Mouse (Mus musculus) limb, embryonic 13.5 days (tissue): ENCODE results near the gene Baiap2l2. TPM values are rescaled to one million over a fixed set of nuclear protein-coding genes. Genes with fewer than 3 reads are reported as not detected.

Experiments
- ATAC-seq: fragments of 200-750 bp; cut with Nextera tagmentation; 2 replicates; pipeline ENCODE4 v1.8.0; 2017; ENCODE audit warnings: low read depth, moderate number of reproducible peaks, moderate TSS enrichment; ENCODE audit not compliant: low FRiP score
- H3K27ac ChIP-seq: fragments of 300-500 bp; sonication (generic); 2 replicates; pipeline ENCODE4 v1.5.1; 2015; ENCODE audit warnings: inconsistent platforms, mild to moderate bottlenecking, moderate library complexity
- H3K27me3 ChIP-seq: fragments of 300-500 bp; sonication (generic); 2 replicates; pipeline ENCODE4 v1.6.1; 2015; ENCODE audit warnings: mild to moderate bottlenecking, inconsistent platforms
- H3K36me3 ChIP-seq: fragments of 300-500 bp; sonication (generic); 2 replicates; pipeline ENCODE4 v1.6.1; 2015; ENCODE audit warnings: inconsistent platforms, mild to moderate bottlenecking, moderate library complexity
- H3K4me1 ChIP-seq: fragments of 300-500 bp; sonication (generic); 2 replicates; pipeline ENCODE4 v1.6.1; 2015; ENCODE audit warnings: inconsistent platforms
- H3K4me2 ChIP-seq: fragments of 300-500 bp; sonication (generic); replicated peaks from 2 replicates; pipeline ENCODE4 v1.6.1; 2015; ENCODE audit warnings: inconsistent platforms, mild to moderate bottlenecking, moderate library complexity
- H3K4me3 ChIP-seq: fragments of 300-500 bp; sonication (generic); 2 replicates; pipeline ENCODE4 v1.5.1; 2015; ENCODE audit warnings: moderate library complexity, mild to moderate bottlenecking, inconsistent platforms
- H3K9ac ChIP-seq: fragments of 300-500 bp; sonication (generic); 2 replicates; pipeline ENCODE4 v1.6.1; 2015; ENCODE audit warnings: mild to moderate bottlenecking, inconsistent platforms
- H3K9me3 ChIP-seq: fragments of 300-500 bp; sonication (generic); 2 replicates; pipeline ENCODE4 v1.6.1; 2016; ENCODE audit warnings: inconsistent platforms
- WGBS: fragments of 180-500 bp; shearing (Covaris S2); methylation state at CpG from one replicate; pipeline ENCODE4 v1.1.7; 2015; 5-methylcytosine and 5-hydroxymethylcytosine counted together
- polyA plus RNA-seq: library from polyadenylated mRNA; unstranded; fragments of >200 nt; fragmentation: Nextera tagmentation; extraction: Ambion mirVana; gene quantifications from 2 replicates; pipeline ENCODE4 v1.2.1, GENCODE M21; 2015

Baiap2l2 gene
- polyA plus RNA-seq, 1 experiment from 2014 or later = 11.7 TPM

DNA sequence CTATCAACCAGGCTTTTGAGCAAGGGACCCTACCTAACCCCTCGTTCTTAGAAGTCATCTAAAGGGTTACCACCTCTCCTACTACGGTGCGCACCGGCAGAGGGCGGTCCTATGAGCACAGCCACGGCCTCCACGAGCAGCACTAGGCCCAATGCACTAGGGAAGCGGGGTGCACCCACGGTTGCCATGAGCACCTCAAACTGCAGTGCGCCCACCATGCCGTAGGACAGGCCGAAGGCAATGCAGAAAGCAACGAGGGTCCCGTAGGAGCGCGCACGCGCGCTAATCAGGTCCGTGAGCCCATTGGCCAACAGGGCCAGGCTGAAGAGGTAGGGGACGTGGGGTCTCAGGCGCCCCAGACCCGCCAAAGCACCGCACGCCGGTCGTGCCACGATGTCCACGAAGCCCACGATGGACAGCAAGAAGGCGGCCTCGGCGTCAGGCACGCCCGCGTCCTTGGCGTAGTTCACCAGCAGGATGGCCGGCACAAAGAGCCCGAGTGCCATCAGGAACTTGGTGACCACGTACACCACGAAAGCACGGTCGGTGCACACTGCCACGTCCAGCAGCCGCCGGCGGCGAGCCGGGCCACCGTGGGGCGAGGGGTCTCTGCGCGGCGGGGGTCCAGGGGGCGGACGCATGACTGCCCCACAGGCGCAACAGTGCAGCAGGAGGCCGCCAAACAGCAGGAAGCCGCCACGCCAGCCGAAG is 33.4 kb downstream of the Baiap2l2 start:
- no peak overlapping the region for H3K27ac ChIP-seq
- H3K9ac ChIP-seq = peak overlapping the region; percentile 67
- H3K27me3 ChIP-seq = peaks cover 52% of the 10 kb centered on the region
- no peaks in the 10 kb centered on the region for H3K9me3 ChIP-seq
- peak overlapping the region; percentile 75 for H3K4me2 ChIP-seq
- H3K4me3 ChIP-seq = peak overlapping the region; percentile 43
- H3K36me3 ChIP-seq = peaks cover 23% of the 10 kb centered on the region
- peak; percentile 24; the same call in 1 of the 2 replicates for ATAC-seq
- WGBS = 3% methylated on average over 61 of the region's 61 CpGs
- peaks cover 21% of the 10 kb centered on the region for H3K4me1 ChIP-seq

DNA sequence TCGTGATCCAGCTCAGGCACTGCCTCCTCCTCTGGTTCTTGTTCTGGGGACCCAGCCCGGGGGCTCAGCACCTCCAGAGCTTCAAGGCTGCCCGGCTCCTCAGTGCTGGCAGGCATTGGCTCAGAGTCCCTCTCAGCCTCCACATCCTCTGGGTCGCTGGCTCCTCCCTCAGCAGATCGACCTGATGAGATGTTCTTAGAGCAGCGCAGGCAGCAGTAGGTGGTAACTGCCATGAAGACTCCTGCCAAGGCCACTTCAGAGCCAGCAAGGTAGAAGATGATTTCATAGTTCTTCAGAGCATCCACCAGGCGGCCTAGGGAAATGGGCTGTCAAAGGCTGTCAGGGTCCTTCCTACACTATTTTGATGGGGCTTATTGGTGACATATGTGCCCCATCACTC is 34.2 kb downstream of the Baiap2l2 start:
- H3K4me2 ChIP-seq = no peak overlapping the region; the same call in 1 of the 2 replicates
- H3K9ac ChIP-seq = peak overlapping the region; percentile 0; the same call in 1 of the 2 replicates
- WGBS = 58% methylated on average over 7 of the region's 7 CpGs
- peaks cover 21% of the 10 kb centered on the region for H3K4me1 ChIP-seq
- ATAC-seq = no peak; the same call in 1 of the 2 replicates
- peaks cover 30% of the 10 kb centered on the region for H3K36me3 ChIP-seq
- H3K4me3 ChIP-seq = no peak overlapping the region
- no peak overlapping the region for H3K27ac ChIP-seq
- no peaks in the 10 kb centered on the region for H3K9me3 ChIP-seq
- peaks cover 52% of the 10 kb centered on the region for H3K27me3 ChIP-seq

DNA sequence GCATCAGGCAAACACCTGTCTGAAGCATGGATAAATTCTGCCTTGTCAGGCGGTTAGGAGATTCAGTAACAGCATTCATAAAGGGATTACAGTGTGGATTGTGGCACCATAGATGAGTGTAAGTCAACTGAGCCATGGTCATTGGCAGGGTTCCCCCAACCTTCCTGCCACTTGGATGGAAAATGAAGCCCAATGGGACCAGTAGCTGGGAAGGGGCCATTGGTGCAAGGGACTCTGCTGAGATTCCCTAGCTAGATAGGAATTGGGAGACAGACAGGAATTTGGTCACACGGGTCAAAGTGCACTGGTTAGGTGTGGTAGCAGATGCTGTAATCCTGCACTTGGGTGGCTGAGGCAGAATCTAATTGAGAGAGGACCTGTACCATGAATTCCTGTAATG is 35.1 kb downstream of the Baiap2l2 start:
- no peak overlapping the region for H3K4me3 ChIP-seq
- H3K27ac ChIP-seq = no peak overlapping the region
- peaks cover 40% of the 10 kb centered on the region for H3K36me3 ChIP-seq
- H3K27me3 ChIP-seq = peaks cover 49% of the 10 kb centered on the region
- WGBS = 69% methylated on average over 2 of the region's 2 CpGs
- no peak overlapping the region for H3K4me2 ChIP-seq
- H3K9me3 ChIP-seq = no peaks in the 10 kb centered on the region
- ATAC-seq = no peak
- H3K9ac ChIP-seq = no peak overlapping the region
- peaks cover 21% of the 10 kb centered on the region for H3K4me1 ChIP-seq

DNA sequence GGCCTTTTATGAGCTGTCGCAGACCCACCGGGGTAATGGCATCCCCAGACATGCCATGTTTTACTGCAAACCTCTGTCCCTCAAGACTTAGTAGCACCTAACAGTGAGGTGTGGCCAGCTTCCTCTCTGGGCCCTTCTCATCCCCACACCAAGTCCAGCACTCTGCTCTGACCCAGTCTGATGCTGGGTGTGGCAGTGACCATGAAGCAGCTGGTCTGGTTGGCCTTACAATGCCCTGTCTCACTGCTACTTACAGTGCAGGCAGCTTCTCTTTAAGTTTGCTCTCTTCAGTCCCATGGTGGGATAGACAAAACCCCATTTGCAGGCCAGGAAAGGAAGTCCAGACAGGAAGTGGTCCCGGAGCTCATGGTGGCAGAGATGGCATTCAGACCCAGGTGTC is 40.0 kb downstream of the Baiap2l2 start:
- 85% methylated on average over 3 of the region's 3 CpGs for WGBS
- Histone ChIP-seq H3K9me3 (no peaks in the 10 kb centered on the region), H3K4me1 (peaks cover 11% of the 10 kb centered on the region), H3K9ac (no peak overlapping the region), H3K27me3 (peaks cover 1% of the 10 kb centered on the region), H3K27ac (no peak overlapping the region), H3K4me3 (no peak overlapping the region), H3K36me3 (peaks cover 69% of the 10 kb centered on the region), H3K4me2 (no peak overlapping the region)
- no peak for ATAC-seq

DNA sequence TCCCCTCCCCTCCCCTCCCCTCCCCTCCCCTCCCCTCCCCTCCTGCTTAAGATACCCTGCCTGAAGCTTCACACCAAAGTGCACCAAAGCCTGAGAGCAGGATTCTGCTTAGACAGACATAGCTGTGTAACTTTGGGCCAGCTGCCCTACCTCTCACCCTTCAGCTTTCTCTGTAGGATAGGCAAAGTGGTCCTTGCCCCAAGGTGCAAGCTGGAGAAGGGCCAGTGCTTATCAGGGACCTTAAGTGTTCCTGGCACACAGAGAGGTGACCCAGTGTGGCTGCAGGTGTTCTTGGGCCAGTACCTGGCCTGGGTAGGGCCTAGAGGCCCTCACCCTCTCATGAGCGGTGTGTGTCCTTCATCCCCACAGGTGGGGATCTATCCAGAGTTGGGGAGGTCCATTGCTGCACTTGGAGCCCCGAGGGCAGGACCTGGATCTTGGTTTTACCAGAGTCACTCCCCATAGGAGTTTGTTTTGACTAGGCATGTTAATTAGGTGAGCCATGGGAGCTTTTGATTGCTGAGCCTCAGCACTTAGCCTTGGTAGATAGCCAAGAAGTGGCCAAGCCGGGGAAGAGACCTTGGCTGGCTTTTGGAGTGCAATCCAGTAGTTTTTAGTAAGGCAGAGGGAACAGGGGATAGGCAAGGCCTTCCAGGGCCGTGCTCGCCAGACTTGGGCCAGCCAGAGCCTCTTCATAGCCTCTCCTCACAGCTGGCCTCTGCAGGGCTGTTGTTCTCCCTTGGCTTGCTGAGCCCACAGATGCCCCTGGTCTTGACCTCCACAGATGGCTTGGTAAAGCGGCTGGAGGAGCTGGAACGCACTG is 41.1 kb downstream of the Baiap2l2 start:
- Histone ChIP-seq H3K9me3 (no peaks in the 10 kb centered on the region), H3K27me3 (no peaks in the 10 kb centered on the region), H3K4me2 (no peak overlapping the region), H3K27ac (peak overlapping the region; percentile 33; the same call in 1 of the 2 replicates), H3K4me1 (peaks cover 11% of the 10 kb centered on the region), H3K9ac (peak overlapping the region; percentile 48), H3K36me3 (peaks cover 76% of the 10 kb centered on the region), H3K4me3 (no peak overlapping the region)
- ATAC-seq = no peak
- 73% methylated on average over 7 of the region's 7 CpGs for WGBS

DNA sequence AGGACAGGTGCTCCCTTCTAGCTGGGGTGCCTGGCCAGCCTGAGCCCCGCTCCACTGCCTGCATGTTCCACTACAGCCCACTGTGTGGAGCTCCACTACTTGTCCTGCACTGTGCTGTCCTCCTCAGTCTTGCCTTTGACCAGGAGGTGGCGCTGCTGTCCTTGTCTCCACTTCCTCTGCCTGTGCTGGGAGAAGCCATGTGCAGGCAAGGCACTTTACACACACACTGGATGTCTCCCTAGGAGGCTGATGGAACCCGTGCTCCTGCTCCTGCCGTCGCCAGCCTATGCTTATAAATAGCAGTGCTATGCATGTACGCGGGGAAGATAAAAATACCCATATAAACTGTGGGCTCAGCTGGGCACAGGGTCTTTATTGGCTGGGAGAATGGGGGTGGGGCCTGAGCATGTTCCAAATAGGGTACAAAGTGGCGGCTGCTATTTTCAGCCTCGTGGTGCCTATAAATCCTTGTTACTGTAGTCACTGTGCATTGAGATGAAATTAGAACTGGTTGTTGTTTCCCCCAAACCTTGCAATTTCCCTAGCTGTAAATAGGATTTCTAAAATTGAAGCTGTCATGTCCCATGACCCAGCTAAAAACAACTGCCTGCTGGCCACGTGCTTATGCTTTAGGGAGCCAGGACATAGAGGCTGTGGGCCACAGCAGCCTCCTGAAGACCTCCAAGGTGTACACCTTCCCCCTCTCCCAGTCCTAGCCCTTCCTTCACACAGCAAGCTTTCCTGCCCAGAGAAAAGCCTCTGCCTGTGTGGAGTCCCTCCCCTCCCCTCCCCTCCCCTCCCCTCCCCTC is 41.9 kb downstream of the Baiap2l2 start:
- ATAC-seq = peak; percentile 96
- Histone ChIP-seq H3K9ac (peak overlapping the region; percentile 25; the same call in 1 of the 2 replicates), H3K4me1 (peaks cover 11% of the 10 kb centered on the region), H3K9me3 (no peaks in the 10 kb centered on the region), H3K27me3 (no peaks in the 10 kb centered on the region), H3K27ac (peak overlapping the region; percentile 11; the same call in 1 of the 2 replicates), H3K36me3 (peaks cover 76% of the 10 kb centered on the region), H3K4me3 (no peak overlapping the region), H3K4me2 (peak overlapping the region; percentile 37)
- 15% methylated on average over 10 of the region's 10 CpGs for WGBS

DNA sequence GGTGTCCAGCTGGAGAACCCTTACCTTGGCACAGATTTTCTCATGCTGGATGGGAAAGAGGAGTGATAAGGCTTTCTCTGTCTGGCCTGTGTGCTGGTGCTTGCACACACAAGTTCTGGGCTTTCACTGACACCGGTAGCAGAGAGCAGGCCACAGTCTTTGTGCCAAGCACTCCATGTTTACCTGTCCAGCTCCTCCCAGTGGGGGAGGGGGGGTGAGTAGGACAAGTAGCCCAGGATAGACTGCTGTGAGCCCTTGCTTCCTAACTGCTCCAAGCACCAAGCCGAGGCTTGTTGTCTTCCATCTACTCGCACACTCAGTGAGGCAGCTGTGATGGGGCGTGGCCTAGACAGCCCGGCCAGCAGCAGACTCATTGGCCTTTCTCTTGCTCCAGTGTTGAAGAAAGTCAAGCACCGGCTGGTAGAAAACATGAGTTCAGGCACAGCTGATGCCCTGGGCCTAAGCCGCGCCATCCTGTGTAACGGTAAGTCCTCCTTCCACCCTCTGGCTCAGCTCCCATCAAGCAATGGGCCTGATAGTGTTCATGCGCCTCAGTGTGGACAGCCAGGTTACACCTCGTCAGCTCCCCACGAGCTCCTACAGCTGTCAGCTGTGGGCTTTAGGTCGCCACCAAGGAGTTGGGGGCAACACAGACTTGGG is 42.6 kb downstream of the Baiap2l2 start:
- no peak overlapping the region for H3K9ac ChIP-seq
- 72% methylated on average over 13 of the region's 13 CpGs for WGBS

DNA sequence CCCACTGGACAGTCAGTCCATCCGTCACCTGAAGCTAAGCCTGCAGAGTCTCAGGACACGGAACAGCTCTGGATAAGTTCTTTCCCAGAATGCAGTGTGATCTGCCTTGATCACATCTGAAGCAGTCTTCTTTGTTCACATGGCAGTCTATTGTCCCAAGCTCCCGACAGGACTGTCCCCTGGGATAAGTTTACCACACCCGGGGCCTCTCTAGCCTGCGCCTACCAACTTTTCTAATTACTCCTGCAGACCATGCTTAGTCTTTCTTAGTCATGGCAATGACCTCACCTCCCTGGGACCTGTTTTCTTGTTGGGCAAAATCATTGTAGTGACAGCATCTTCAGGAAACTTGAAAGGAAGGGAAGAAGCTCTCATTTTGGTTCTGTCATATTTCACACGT is 47.3 kb downstream of the Baiap2l2 start:
- WGBS = 88% methylated on average over 6 of the region's 6 CpGs
- peaks cover 80% of the 10 kb centered on the region for H3K36me3 ChIP-seq
- no peak overlapping the region for H3K27ac ChIP-seq
- no peaks in the 10 kb centered on the region for H3K9me3 ChIP-seq
- H3K4me2 ChIP-seq = no peak overlapping the region
- H3K9ac ChIP-seq = no peak overlapping the region
- no peak overlapping the region for H3K4me3 ChIP-seq
- no peak for ATAC-seq
- no peaks in the 10 kb centered on the region for H3K27me3 ChIP-seq
- no peaks in the 10 kb centered on the region for H3K4me1 ChIP-seq

More for the DNA sequence above, 42.6 kb downstream of the Baiap2l2 start:
- Histone ChIP-seq H3K4me1 (peaks cover 11% of the 10 kb centered on the region), H3K36me3 (peaks cover 76% of the 10 kb centered on the region), H3K27ac (peak overlapping the region; percentile 11; the same call in 1 of the 2 replicates), H3K4me2 (no peak overlapping the region; the same call in 1 of the 2 replicates), H3K27me3 (no peaks in the 10 kb centered on the region), H3K4me3 (no peak overlapping the region), H3K9me3 (no peaks in the 10 kb centered on the region)
- ATAC-seq = peak; percentile 13; the same call in 1 of the 2 replicates

DNA sequence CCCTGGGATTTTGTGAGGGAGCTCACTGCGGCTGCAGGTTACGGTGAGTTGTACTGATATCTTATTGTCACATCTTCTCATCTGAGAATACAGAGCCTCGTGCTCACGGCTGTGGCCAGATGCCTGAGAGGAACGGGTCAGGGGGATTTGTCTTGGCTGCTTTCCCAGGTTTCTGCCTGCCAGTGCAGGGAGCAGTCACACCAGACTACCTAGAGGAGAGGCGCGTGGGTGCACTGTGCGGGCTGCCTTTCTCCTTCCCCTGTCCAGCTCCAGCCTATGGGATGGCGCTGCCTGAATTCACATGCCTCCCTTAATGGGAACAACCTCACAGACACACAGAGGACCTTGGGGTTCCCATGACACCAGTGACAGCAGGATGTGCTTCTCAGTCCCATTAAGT is 50.1 kb downstream of the Baiap2l2 start:
- Histone ChIP-seq H3K36me3 (peaks cover 78% of the 10 kb centered on the region), H3K9me3 (no peaks in the 10 kb centered on the region), H3K27me3 (no peaks in the 10 kb centered on the region), H3K9ac (no peak overlapping the region), H3K4me2 (no peak overlapping the region), H3K4me1 (peaks cover 3% of the 10 kb centered on the region; the same call in 1 of the 2 replicates), H3K27ac (no peak overlapping the region), H3K4me3 (no peak overlapping the region)
- WGBS = 80% methylated on average over 9 of the region's 9 CpGs
- no peak for ATAC-seq

DNA sequence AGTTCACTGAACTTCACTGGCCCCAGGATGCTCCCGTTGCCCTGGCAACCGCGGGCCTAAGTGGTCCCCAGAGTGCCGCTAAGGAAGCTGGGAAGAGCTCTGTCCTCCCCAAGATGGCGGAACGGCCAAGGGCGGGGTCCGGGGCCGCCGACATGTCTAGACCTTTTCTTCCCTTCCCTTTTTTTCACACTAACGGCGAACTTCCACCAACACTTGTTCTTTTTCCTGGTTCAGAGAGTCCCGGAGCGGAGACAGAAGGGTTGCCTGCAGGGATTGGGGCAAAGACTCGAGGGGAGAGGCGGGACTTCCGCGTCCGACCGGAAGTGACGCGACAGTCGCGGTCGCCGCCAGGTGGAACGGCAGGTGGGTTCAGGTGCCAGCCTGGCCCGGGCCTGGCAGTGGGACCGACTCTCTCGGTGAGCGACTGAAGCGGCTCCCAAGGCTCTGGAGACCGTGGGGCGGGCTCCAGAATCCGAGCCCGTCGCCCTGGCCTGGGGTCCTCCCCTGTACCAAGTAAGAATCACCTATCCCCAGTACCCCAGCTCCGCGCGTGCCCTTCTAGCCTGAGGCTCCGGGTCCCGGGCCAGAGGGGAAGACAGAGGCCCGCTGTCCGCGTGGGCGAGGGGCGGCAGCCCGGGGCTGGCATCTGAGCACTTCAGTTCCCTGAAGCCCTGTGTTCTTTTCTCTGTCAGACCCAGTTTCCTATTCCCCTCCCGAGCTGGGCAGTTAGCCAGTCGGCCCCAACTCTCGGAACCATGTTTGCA is 56.1 kb downstream of the Baiap2l2 start, which contains the start of the genes Pick1 and Gm49486:
TSS of gene Pick1 (plus strand) at position 116 of the 764 bp plus-strand sequence.
TSS of gene Gm49486 (plus strand) at position 334 of the 764 bp plus-strand sequence.
- H3K27ac ChIP-seq = peak within 1 kb of the TSS; percentile 93
- H3K4me2 ChIP-seq = peak within 1 kb of the TSS; percentile 90
- H3K9me3 ChIP-seq = no peaks in the 10 kb centered on the region
- peak within 1 kb of the TSS; percentile 89 for H3K9ac ChIP-seq
- peak; percentile 92 for ATAC-seq
- 1% methylated on average over 51 of the region's 51 CpGs for WGBS
- H3K4me1 ChIP-seq = peaks cover 20% of the 10 kb centered on the region
- H3K4me3 ChIP-seq = peak within 1 kb of the TSS; percentile 89
- no peaks in the 10 kb centered on the region for H3K27me3 ChIP-seq
- H3K36me3 ChIP-seq = peaks cover 20% of the 10 kb centered on the region
